Mouse (Mus musculus) CH12.LX (cell line): Measurements from ENCODE around the gene Fbxo42. TPM values are rescaled to one million over a fixed set of nuclear protein-coding genes. Genes with fewer than 3 reads are reported as not detected.
A peak's percentile ranks its signal among the peaks of the same experiment; 100 is the strongest.
"Not testable (repeated sequence)": the region's sequence is repeated elsewhere in the genome, so short reads cannot be mapped to it uniquely, and the experiment has no call there.

Experiments
- DNase-seq: peaks from one replicate; pipeline ENCODE4 v3.0.0-alpha.2; 2013; ENCODE audit errors: extremely low read depth
- H3K27ac ChIP-seq: 2 replicates; pipeline ENCODE4 v1.5.1; 2012; ENCODE audit warnings: low read depth, mild to moderate bottlenecking, control low read depth, moderate library complexity; ENCODE audit not compliant: insufficient read depth
- H3K27me3 ChIP-seq: replicated peaks from 2 replicates; pipeline ENCODE3; 2012; ENCODE audit warnings: inconsistent platforms
- H3K36me3 ChIP-seq, 2 experiments: replicated peaks in 1 of 2; 2 replicates each; pipeline versions ENCODE3 to v1.6.1; 2012; ENCODE audit warnings: inconsistent platforms in 1 of 2, low read length in 1 of 2, mild to moderate bottlenecking in 1 of 2, mixed read lengths in 1 of 2, moderate library complexity in 1 of 2; ENCODE audit not compliant: control insufficient read depth in 1 of 2, insufficient read depth in 1 of 2
- H3K4me1 ChIP-seq, 2 experiments: 2 replicates each; pipeline ENCODE4 v1.6.1; 2012; ENCODE audit warnings: inconsistent platforms in 1 of 2, moderate library complexity in 1 of 2; ENCODE audit not compliant: insufficient read depth in 2 of 2, control insufficient read depth in 1 of 2
- H3K4me2 ChIP-seq: 2 replicates; pipeline ENCODE4 v1.6.1; 2012; ENCODE audit warnings: low read depth, mild to moderate bottlenecking, control low read depth; ENCODE audit not compliant: poor library complexity, insufficient read depth, severe bottlenecking
- H3K4me3 ChIP-seq, 3 experiments: fragments of 150-350 bp in 1 of 3; sonication (generic) in 1 of 3; replicated peaks in 1 of 3; 2 replicates each; pipeline versions ENCODE3 to v1.5.1; 2011 to 2012; ENCODE audit warnings: low read depth in 2 of 3, low read length in 2 of 3, mild to moderate bottlenecking in 2 of 3, moderate library complexity in 2 of 3, control low read depth in 1 of 3, improper control_type of control experiment in 1 of 3, inconsistent platforms in 1 of 3, mixed read lengths in 1 of 3; ENCODE audit not compliant: poor library complexity in 1 of 3
- H3K79me2 ChIP-seq: replicated peaks from 2 replicates; pipeline ENCODE4 v1.6.1; 2012; ENCODE audit warnings: mild to moderate bottlenecking, moderate library complexity; ENCODE audit not compliant: control insufficient read depth, poor library complexity, insufficient read depth, severe bottlenecking; ENCODE audit errors: extremely low read depth
- H3K9ac ChIP-seq: 2 replicates; pipeline ENCODE4 v1.6.1; 2012; ENCODE audit warnings: low read depth, mild to moderate bottlenecking, control low read depth, moderate library complexity; ENCODE audit not compliant: insufficient read depth
- H3K9me3 ChIP-seq: replicated peaks from 2 replicates; pipeline ENCODE3; 2012; ENCODE audit warnings: low read length, inconsistent platforms, mixed read lengths
- BHLHE40 ChIP-seq: IDR thresholded peaks from 2 replicates; pipeline ENCODE4 v1.6.1; 2011; ENCODE audit warnings: mild to moderate bottlenecking, low read depth, low read length, improper control_type of control experiment
- CTCF ChIP-seq, 2 experiments: IDR thresholded peaks in 1 of 2; conservative IDR thresholded peaks in 1 of 2; 2 replicates each; pipeline ENCODE4 v1.5.1; 2011 to 2012; ENCODE audit warnings: low read depth in 2 of 2, low read length in 2 of 2, improper control_type of control experiment in 1 of 2, inconsistent platforms in 1 of 2, mild to moderate bottlenecking in 1 of 2, moderate library complexity in 1 of 2
- EP300 ChIP-seq: IDR thresholded peaks from 2 replicates; pipeline ENCODE4 v1.6.1; 2011; ENCODE audit warnings: low read length, improper control_type of control experiment
- ETS1 ChIP-seq: conservative IDR thresholded peaks from 2 replicates; pipeline ENCODE4 v1.6.1; 2012; ENCODE audit warnings: low read depth, mild to moderate bottlenecking, inconsistent platforms, low read length, improper control_type of control experiment, moderate library complexity
- GABPA ChIP-seq: IDR thresholded peaks from 2 replicates; pipeline ENCODE4 v1.6.1; 2012; ENCODE audit warnings: low read depth, low read length, improper control_type of control experiment, inconsistent platforms; ENCODE audit not compliant: insufficient replicate concordance
- KAT2A ChIP-seq: IDR thresholded peaks from 2 replicates; pipeline ENCODE4 v1.6.1; 2012; ENCODE audit warnings: low read length, improper control_type of control experiment, inconsistent platforms; ENCODE audit not compliant: insufficient replicate concordance
- MAFK ChIP-seq: IDR thresholded peaks from 2 replicates; pipeline ENCODE4 v1.6.1; 2011; ENCODE audit warnings: low read length, improper control_type of control experiment; ENCODE audit not compliant: insufficient replicate concordance
- MAX ChIP-seq: IDR thresholded peaks from 2 replicates; pipeline ENCODE4 v1.6.1; 2011; ENCODE audit warnings: low read length, improper control_type of control experiment
- MEF2A ChIP-seq: IDR thresholded peaks from 2 replicates; pipeline ENCODE4 v1.6.1; 2014; ENCODE audit warnings: low read depth, mild to moderate bottlenecking, inconsistent platforms, low read length, improper control_type of control experiment, borderline replicate concordance
- MXI1 ChIP-seq: IDR thresholded peaks from 2 replicates; pipeline ENCODE4 v1.6.1; 2011; ENCODE audit warnings: mild to moderate bottlenecking, low read depth, low read length, improper control_type of control experiment
- MYC ChIP-seq: IDR thresholded peaks from 2 replicates; pipeline ENCODE4 v1.6.1; 2011; ENCODE audit warnings: low read depth, mild to moderate bottlenecking, improper control_type of control experiment, low read length
- PAX5 ChIP-seq: IDR thresholded peaks from 2 replicates; pipeline ENCODE4 v1.6.1; 2012; ENCODE audit warnings: low read length, inconsistent platforms, mixed read lengths
- POLR2A ChIP-seq: IDR thresholded peaks from 2 replicates; pipeline ENCODE4 v1.6.1; 2011; ENCODE audit warnings: low read depth, mild to moderate bottlenecking, improper control_type of control experiment, low read length
- RCOR1 ChIP-seq: conservative IDR thresholded peaks from 2 replicates; pipeline ENCODE4 v1.6.1; 2012; ENCODE audit warnings: low read depth, mild to moderate bottlenecking, inconsistent platforms, low read length, improper control_type of control experiment
- SIN3A ChIP-seq: IDR thresholded peaks from 2 replicates; pipeline ENCODE4 v1.6.1; 2012; ENCODE audit warnings: low read length, improper control_type of control experiment, inconsistent platforms
- UBTF ChIP-seq: IDR thresholded peaks from 2 replicates; pipeline ENCODE4 v1.6.1; 2012; ENCODE audit warnings: low read depth, mild to moderate bottlenecking, inconsistent platforms, low read length, improper control_type of control experiment, moderate library complexity
- ZNF384 ChIP-seq: IDR thresholded peaks from 2 replicates; pipeline ENCODE4 v1.6.1; 2012; ENCODE audit warnings: low read depth, low read length, improper control_type of control experiment, inconsistent platforms
- dilution Hi-C: fragments of 300-500 bp; cut with MboI; formaldehyde crosslinking; loops from 2 replicates; pipeline ENCODE4 v1.14.3; 2020; ENCODE audit warnings: low sequenced_read_pairs; ENCODE audit not compliant: extremely low pct_unique_long_range_greater_than_20kb, extremely low pct_ligation_motif_present
- in situ Hi-C: fragments of 300-500 bp; cut with MboI; formaldehyde crosslinking; loops from 3 replicates; pipeline ENCODE4 v1.14.3; 2019; ENCODE audit warnings: low sequenced_read_pairs, low pct_ligation_motif_present, low pct_unique_long_range_greater_than_20kb, mixed read lengths
- polyA plus RNA-seq: library from polyadenylated mRNA; unstranded; fragments of >175 nt; gene quantifications from 2 replicates; pipeline ENCODE4 v1.2.1, GENCODE M21; 2012; ENCODE audit warnings: low read depth; ENCODE audit not compliant: insufficient read length
- total RNA-seq, 2 experiments: library from RNA; depleted of rRNA; stranded (reverse); fragments of 300-350 nt in 1 of 2; fragments of >200 nt in 1 of 2; gene quantifications; 2 replicates each; pipeline ENCODE4 v1.2.3; 2012 to 2014

The Fbxo42 gene
- total and polyA plus RNA-seq, 3 experiments = 9.8 to 16.5 (median 14.4) TPM

DNA sequence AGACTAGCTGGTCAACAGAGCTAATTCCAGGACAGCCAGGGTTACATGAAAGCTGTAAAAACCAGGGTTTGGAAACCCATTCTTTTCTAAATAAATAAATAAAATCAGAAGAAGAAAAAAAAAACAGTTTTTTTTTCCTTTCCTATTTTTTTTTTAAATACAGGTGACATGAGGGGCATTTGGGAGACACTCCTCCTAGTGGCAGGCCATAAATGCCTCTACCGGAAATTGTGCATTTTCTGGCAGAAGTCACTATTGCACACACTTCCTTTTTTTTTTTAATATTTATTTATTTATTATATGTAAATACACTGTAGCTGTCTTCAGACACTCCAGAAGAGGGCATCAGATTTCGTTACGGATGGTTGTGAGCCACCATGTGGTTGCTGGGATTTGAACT lies 10.0 kb upstream of the Fbxo42 start:
- H3K9me3 ChIP-seq, in situ Hi-C loops, dilution Hi-C loops, DNase-seq, H3K27me3 ChIP-seq: not testable (repeated sequence)
- Histone ChIP-seq H3K9ac (peak overlapping the region; percentile 21; the same call in 1 of the 2 replicates), H3K4me2 (peak overlapping the region; percentile 69), H3K4me1 (peaks cover 22 to 63% of the 10 kb centered on the region in 2 experiments), H3K36me3 (peaks cover under 1 to 24% of the 10 kb centered on the region in 2 experiments), H3K27ac (0 out of 2 replicates have a peak overlapping the region, but pooled peaks have one; percentile 3), H3K4me3 (peak overlapping the region; percentile 33 to 88 (median 73)), H3K79me2 (peaks cover 62% of the 10 kb centered on the region)
- peak in 1 of 2 experiments; percentile 20; a peak in 1 of 4 replicates for TF ChIP-seq CTCF (conservative IDR thresholded peaks at IDR 0.05 in 1 of 2, IDR thresholded peaks at IDR 0.05 in 1 of 2; ENCODE audit: low read depth in 2 of 2, low read length in 2 of 2)
- TF ChIP-seq POLR2A = 0 out of 2 replicates have a peak, but pooled peaks have one; percentile 29
- peak; percentile 59; the same call in 1 of the 2 replicates for TF ChIP-seq ZNF384

DNA sequence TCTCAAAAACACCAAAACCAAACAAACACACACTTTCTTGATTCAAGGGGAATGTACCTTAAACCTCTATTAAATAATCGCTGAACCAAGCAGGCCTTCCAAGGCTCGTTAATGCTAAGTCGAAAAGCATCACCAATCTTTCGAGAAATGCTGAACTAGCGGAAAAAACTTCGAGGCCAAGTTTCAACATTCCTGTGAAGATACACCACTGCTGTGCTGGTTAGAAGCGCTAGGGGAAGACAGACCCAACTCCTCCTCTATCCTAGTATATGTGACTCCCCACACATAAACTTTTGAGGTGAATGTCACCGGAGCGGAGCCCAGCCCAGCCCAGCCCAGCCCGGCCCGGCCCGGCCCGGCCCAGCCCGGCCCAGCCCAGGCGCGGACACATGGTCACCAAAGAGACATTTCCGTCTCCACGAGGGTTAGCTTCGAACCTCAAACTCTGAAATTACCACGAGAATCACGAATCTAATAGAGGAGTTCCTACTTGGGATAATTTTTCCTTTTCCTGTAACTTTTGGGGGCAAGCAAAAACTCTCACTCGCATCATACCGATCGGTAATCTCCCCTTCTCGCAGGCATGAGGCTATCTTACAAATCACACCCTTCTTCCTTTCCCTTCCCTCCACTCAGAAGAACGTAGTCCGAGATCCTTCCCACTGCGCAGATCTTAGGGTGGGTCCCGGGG lies 9.1 kb upstream of the Fbxo42 start:
- H3K4me3 ChIP-seq = peak overlapping the region; percentile 73 to 88 (median 73)
- H3K9me3 ChIP-seq = no peaks in the 10 kb centered on the region
- H3K79me2 ChIP-seq = peaks cover 54% of the 10 kb centered on the region
- dilution Hi-C loops = no loop called here
- H3K4me1 ChIP-seq = peaks cover 21 to 66% of the 10 kb centered on the region in 2 experiments
- peak; percentile 58 for DNase-seq
- TF ChIP-seq EP300 = 0 out of 2 replicates have a peak, but pooled peaks have one; percentile 11
- TF ChIP-seq UBTF = no peak; the same call in 1 of the 2 replicates
- TF ChIP-seq BHLHE40 = no peak
- TF ChIP-seq MYC = peak; percentile 60
- no peak for TF ChIP-seq PAX5
- 0 out of 2 replicates have a peak, but pooled peaks have one; percentile 10 for TF ChIP-seq MAX
- TF ChIP-seq MAFK = peak; percentile 99
- 0 out of 2 replicates have a peak, but pooled peaks have one; percentile 17 for TF ChIP-seq MEF2A
- peak; percentile 80; the same call in 1 of the 2 replicates for TF ChIP-seq MXI1
- TF ChIP-seq GABPA = no peak
- TF ChIP-seq RCOR1 = no peak
- peak; percentile 67; the same call in 1 of the 2 replicates for TF ChIP-seq SIN3A
- TF ChIP-seq ETS1 = peak; percentile 36
- TF ChIP-seq KAT2A = no peak
- peak overlapping the region; percentile 63 for H3K4me2 ChIP-seq
- H3K27me3 ChIP-seq = no peaks in the 10 kb centered on the region
- peak overlapping the region; percentile 87 for H3K9ac ChIP-seq
- in situ Hi-C loops = no loop called here
- peaks cover 0 to 21% of the 10 kb centered on the region in 2 experiments for H3K36me3 ChIP-seq
- H3K27ac ChIP-seq = peak overlapping the region; percentile 91
